In the genomic region with DNA sequence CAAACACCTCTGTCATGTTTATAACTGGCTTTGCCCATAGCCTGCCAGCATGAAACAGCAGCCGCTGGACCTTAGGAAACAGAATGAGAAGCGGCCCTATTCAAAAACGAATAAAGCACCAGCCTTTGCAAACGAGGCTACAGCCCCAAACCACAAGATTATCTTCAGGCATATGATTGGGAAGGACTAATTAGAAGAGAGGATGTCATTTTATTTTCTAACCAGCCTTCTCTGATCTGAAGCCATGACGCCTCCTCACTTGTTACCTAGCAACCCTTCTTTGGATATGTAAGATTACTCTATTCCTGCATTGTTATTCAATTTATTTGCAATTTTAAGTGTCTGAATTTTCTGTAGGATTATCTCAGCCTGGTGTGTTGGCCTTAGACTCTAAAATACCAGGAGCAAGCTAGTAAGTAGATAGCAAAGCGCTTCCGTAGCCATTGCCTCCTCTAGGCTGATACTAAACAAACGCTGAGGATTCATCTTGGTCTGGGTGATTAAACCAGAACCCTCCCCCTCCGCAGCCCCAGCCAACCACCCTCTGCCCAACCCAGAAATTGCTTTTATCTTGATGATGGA, we compare ENCODE assay signal across 9 mouse cellular contexts.
DNase-seq lines count a peak whose midpoint lies in the region; ATAC-seq lines count a peak whose summit lies in the region.
"Had no signal": no experiment of that assay in that cellular context is flagged by ENCODE, and none has a peak within 500 bp of the region (broad histone marks: within the 10 kb centered on the region; RNA-seq: fewer than 3 reads in every experiment).

No protein-coding gene starts in this region.

- H3K27me3 ChIP-seq in forebrain, embryonic 13.5 days = no peaks in the 10 kb centered on the region
- H3K27me3 ChIP-seq in neural tube, embryonic 15.5 days (replicated peaks) = no peaks in the 10 kb centered on the region

- H3K4me3 ChIP-seq in forebrain, embryonic 13.5 days = peak overlapping the region; percentile 13
- H3K4me3 ChIP-seq in neural tube, embryonic 15.5 days (replicated peaks) = no peak overlapping the region

- no peaks in the 10 kb centered on the region for H3K9me3 ChIP-seq in forebrain, embryonic 13.5 days (replicated peaks)
- no peaks in the 10 kb centered on the region for H3K9me3 ChIP-seq in neural tube, embryonic 15.5 days (replicated peaks)

- H3K4me1 ChIP-seq in forebrain, embryonic 13.5 days = peaks cover 32% of the 10 kb centered on the region
- peaks cover 29% of the 10 kb centered on the region for H3K4me1 ChIP-seq in neural tube, embryonic 15.5 days

- H3K27ac ChIP-seq in forebrain, embryonic 13.5 days = peak overlapping the region; percentile 77
- H3K27ac ChIP-seq in neural tube, embryonic 15.5 days (replicated peaks) = peak overlapping the region; percentile 51

- 0 out of 2 replicates have a peak overlapping the region, but pooled peaks have one; percentile 30 for H3K9ac ChIP-seq in forebrain, embryonic 13.5 days
- no peak overlapping the region for H3K9ac ChIP-seq in neural tube, embryonic 15.5 days (replicated peaks)
- H3K9ac ChIP-seq: lung, embryonic 14.5 days had no signal

- WGBS in forebrain, embryonic 13.5 days = 3% methylated on average over 9 of the region's 9 CpGs
- 8% methylated on average over 9 of the region's 9 CpGs for WGBS in neural tube, embryonic 15.5 days

- peak; percentile 82 for ATAC-seq in forebrain, embryonic 13.5 days
- peak; percentile 88 for ATAC-seq in neural tube, embryonic 15.5 days (ENCODE audit: low FRiP score)

- peak; percentile 31 to 41 for DNase-seq in left cerebral cortex, adult 9 months (ENCODE audit: low spot score in 2 of 2)
- no peak for DNase-seq in left cerebral cortex, postnatal 36 days (ENCODE audit: low spot score in 2 of 2)
- DNase-seq in layer of hippocampus, adult 18-20 months (ENCODE audit: low spot score in 2 of 2) = peak; percentile 47 to 77
- no peak for DNase-seq in cerebellum, postnatal 4 days (ENCODE audit: low spot score in 2 of 2)
- DNase-seq in ovary, postnatal 14 days (ENCODE audit: low spot score) = no peak
- no peak for DNase-seq in spleen, postnatal 14 days (ENCODE audit: low spot score in 2 of 2)
- DNase-seq: lung, embryonic 14.5 days had no signal

- H3K4me2 ChIP-seq in forebrain, embryonic 13.5 days = peak overlapping the region; percentile 45
- H3K4me2 ChIP-seq in neural tube, embryonic 15.5 days = peak overlapping the region; percentile 35
- H3K4me2 ChIP-seq: lung, embryonic 14.5 days had no signal

- intact Hi-C loops in left cerebral cortex, postnatal 36 days (cut with DNase I) = no loop called here

- no peaks in the 10 kb centered on the region for H3K36me3 ChIP-seq in forebrain, embryonic 13.5 days (ENCODE audit: poor library complexity, severe bottlenecking)
- no peaks in the 10 kb centered on the region for H3K36me3 ChIP-seq in neural tube, embryonic 15.5 days

Comparison
In these comparisons a context has a peak if more than half of its experiments do, and no peak if none do; other contexts are left out.
1. DNase-seq: peak in left cerebral cortex, adult 9 months (2 of 2) and layer of hippocampus, adult 18-20 months (2 of 2); none in left cerebral cortex, postnatal 36 days (0 of 2), cerebellum, postnatal 4 days (0 of 2), ovary, postnatal 14 days (single experiment) and spleen, postnatal 14 days (0 of 2).